Mouse (Mus musculus): ENCODE measurements at regions not wholly inside any gene's neighbourhood (a gene's known extent, or its start where the extent isn't known, plus 50 kb on each side); places are given as distances from the start of the nearest gene placed in this dataset.

- Histone ChIP-seq H3K27ac (no peak overlapping the region), H3K9ac (no peak overlapping the region), H3K36me3 (no peaks in the 10 kb centered on the region), H3K4me3 (no peak overlapping the region), H3K27me3 (no peaks in the 10 kb centered on the region), H3K9me3 (replicated peaks) (no peaks in the 10 kb centered on the region), H3K4me1 (no peaks in the 10 kb centered on the region), H3K4me2 (replicated peaks) (no peak overlapping the region)
- ATAC-seq (ENCODE audit: low FRiP score), result no peak
- WGBS, result 71% methylated on average over 3 of the region's 3 CpGs
Measured at GRCm38 (mm10) chr1:81904056-81904455, 328.9 kb upstream of the Gm9747 start.

GRCm38 (mm10) chr1:81912607-81913006 is 320.3 kb upstream of the Gm9747 start:
- no peak overlapping the region for H3K9ac ChIP-seq
- H3K4me1 ChIP-seq, result no peaks in the 10 kb centered on the region
- H3K4me2 ChIP-seq (replicated peaks), result no peak overlapping the region
- H3K36me3 ChIP-seq, result no peaks in the 10 kb centered on the region
- no peak overlapping the region for H3K4me3 ChIP-seq
- H3K27me3 ChIP-seq, result no peaks in the 10 kb centered on the region
- no peak overlapping the region for H3K27ac ChIP-seq
- no peaks in the 10 kb centered on the region for H3K9me3 ChIP-seq (replicated peaks)
- ATAC-seq (ENCODE audit: low FRiP score), result no peak

- H3K9me3 ChIP-seq (replicated peaks), result no peaks in the 10 kb centered on the region
- H3K27me3 ChIP-seq, result no peaks in the 10 kb centered on the region
- H3K36me3 ChIP-seq, result no peaks in the 10 kb centered on the region
- H3K9ac ChIP-seq, result no peak overlapping the region
- no peak overlapping the region for H3K4me3 ChIP-seq
- H3K4me1 ChIP-seq, result no peaks in the 10 kb centered on the region
- H3K4me2 ChIP-seq (replicated peaks), result no peak overlapping the region
- WGBS, result 79% methylated on average over 4 of the region's 4 CpGs
- no peak for ATAC-seq (ENCODE audit: low FRiP score)
- no peak overlapping the region for H3K27ac ChIP-seq
Measured at GRCm38 (mm10) chr1:81913561-81913964, 319.3 kb upstream of the Gm9747 start.

GRCm38 (mm10) chr1:81916840-81917239 is 316.1 kb upstream of the Gm9747 start:
- Histone ChIP-seq H3K4me3 (no peak overlapping the region), H3K27ac (no peak overlapping the region), H3K36me3 (no peaks in the 10 kb centered on the region), H3K9ac (no peak overlapping the region), H3K4me2 (replicated peaks) (no peak overlapping the region), H3K27me3 (no peaks in the 10 kb centered on the region), H3K9me3 (replicated peaks) (no peaks in the 10 kb centered on the region), H3K4me1 (no peaks in the 10 kb centered on the region)
- WGBS, result 77% methylated on average over 2 of the region's 2 CpGs
- ATAC-seq (ENCODE audit: low FRiP score), result no peak

- Histone ChIP-seq H3K4me2 (replicated peaks) (no peak overlapping the region), H3K27me3 (no peaks in the 10 kb centered on the region), H3K27ac (no peak overlapping the region), H3K4me3 (no peak overlapping the region), H3K36me3 (no peaks in the 10 kb centered on the region), H3K4me1 (no peaks in the 10 kb centered on the region), H3K9me3 (replicated peaks) (no peaks in the 10 kb centered on the region), H3K9ac (no peak overlapping the region)
- WGBS, result 92% methylated on average over 5 of the region's 5 CpGs
- no peak for ATAC-seq (ENCODE audit: low FRiP score)
Measured at GRCm38 (mm10) chr1:81927721-81928120, 305.2 kb upstream of the Gm9747 start.

- Histone ChIP-seq H3K27ac (no peak overlapping the region), H3K27me3 (no peaks in the 10 kb centered on the region)
- no peak for ATAC-seq (ENCODE audit: low FRiP score)
Measured at GRCm38 (mm10) chr1:81933064-81933463, 299.8 kb upstream of the Gm9747 start.

GRCm38 (mm10) chr1:81945236-81945635 is 287.7 kb upstream of the Gm9747 start:
- no peaks in the 10 kb centered on the region for H3K9me3 ChIP-seq (replicated peaks)
- H3K4me2 ChIP-seq (replicated peaks), result no peak overlapping the region
- H3K27me3 ChIP-seq, result no peaks in the 10 kb centered on the region
- WGBS, result 53% methylated on average over 5 of the region's 5 CpGs
- no peaks in the 10 kb centered on the region for H3K36me3 ChIP-seq
- H3K4me1 ChIP-seq, result no peaks in the 10 kb centered on the region
- H3K9ac ChIP-seq, result no peak overlapping the region
- ATAC-seq (ENCODE audit: low FRiP score), result no peak
- no peak overlapping the region for H3K4me3 ChIP-seq
- H3K27ac ChIP-seq, result no peak overlapping the region

More at GRCm38 (mm10) chr1:81933064-81933463, 299.8 kb upstream of the Gm9747 start:
- Histone ChIP-seq H3K36me3 (no peaks in the 10 kb centered on the region), H3K9ac (no peak overlapping the region), H3K9me3 (replicated peaks) (no peaks in the 10 kb centered on the region), H3K4me1 (no peaks in the 10 kb centered on the region), H3K4me3 (no peak overlapping the region), H3K4me2 (replicated peaks) (no peak overlapping the region)

GRCm38 (mm10) chr1:81950140-81950550 is 282.8 kb upstream of the Gm9747 start:
- Histone ChIP-seq H3K27me3 (no peaks in the 10 kb centered on the region), H3K9me3 (replicated peaks) (no peaks in the 10 kb centered on the region), H3K9ac (no peak overlapping the region), H3K4me3 (no peak overlapping the region), H3K4me2 (replicated peaks) (no peak overlapping the region), H3K36me3 (no peaks in the 10 kb centered on the region), H3K4me1 (no peaks in the 10 kb centered on the region), H3K27ac (no peak overlapping the region)
- ATAC-seq (ENCODE audit: low FRiP score), result no peak
- WGBS, result 69% methylated on average over 3 of the region's 3 CpGs

GRCm38 (mm10) chr1:81950853-81951252 is 282.1 kb upstream of the Gm9747 start:
- no peak for ATAC-seq (ENCODE audit: low FRiP score)
- H3K4me1 ChIP-seq, result no peaks in the 10 kb centered on the region
- no peak overlapping the region for H3K4me3 ChIP-seq
- no peaks in the 10 kb centered on the region for H3K9me3 ChIP-seq (replicated peaks)
- H3K27me3 ChIP-seq, result no peaks in the 10 kb centered on the region
- no peaks in the 10 kb centered on the region for H3K36me3 ChIP-seq
- no peak overlapping the region for H3K9ac ChIP-seq
- no peak overlapping the region for H3K4me2 ChIP-seq (replicated peaks)
- no peak overlapping the region for H3K27ac ChIP-seq
- 61% methylated on average over 1 of the region's 1 CpGs for WGBS

GRCm38 (mm10) chr1:81951493-81952011 is 281.4 kb upstream of the Gm9747 start:
- H3K4me2 ChIP-seq (replicated peaks), result no peak overlapping the region
- no peaks in the 10 kb centered on the region for H3K36me3 ChIP-seq
- no peak overlapping the region for H3K27ac ChIP-seq
- no peak overlapping the region for H3K9ac ChIP-seq
- no peaks in the 10 kb centered on the region for H3K9me3 ChIP-seq (replicated peaks)
- 90% methylated on average over 4 of the region's 4 CpGs for WGBS
- no peaks in the 10 kb centered on the region for H3K27me3 ChIP-seq
- no peak for ATAC-seq (ENCODE audit: low FRiP score)
- no peaks in the 10 kb centered on the region for H3K4me1 ChIP-seq
- H3K4me3 ChIP-seq, result no peak overlapping the region

GRCm38 (mm10) chr1:81952095-81952494 is 280.8 kb upstream of the Gm9747 start:
- Histone ChIP-seq H3K4me2 (replicated peaks) (no peak overlapping the region), H3K9me3 (replicated peaks) (no peaks in the 10 kb centered on the region), H3K4me3 (no peak overlapping the region), H3K9ac (no peak overlapping the region), H3K36me3 (no peaks in the 10 kb centered on the region), H3K4me1 (no peaks in the 10 kb centered on the region), H3K27me3 (no peaks in the 10 kb centered on the region), H3K27ac (no peak overlapping the region)
- ATAC-seq (ENCODE audit: low FRiP score), result no peak
- WGBS, result 72% methylated on average over 3 of the region's 3 CpGs

- H3K4me3 ChIP-seq, result no peak overlapping the region
- H3K27ac ChIP-seq, result no peak overlapping the region
- H3K36me3 ChIP-seq, result no peaks in the 10 kb centered on the region
- 85% methylated on average over 2 of the region's 2 CpGs for WGBS
- H3K4me1 ChIP-seq, result no peaks in the 10 kb centered on the region
- no peaks in the 10 kb centered on the region for H3K9me3 ChIP-seq (replicated peaks)
- H3K27me3 ChIP-seq, result no peaks in the 10 kb centered on the region
- H3K4me2 ChIP-seq (replicated peaks), result no peak overlapping the region
- no peak for ATAC-seq (ENCODE audit: low FRiP score)
- H3K9ac ChIP-seq, result no peak overlapping the region
Measured at GRCm38 (mm10) chr1:81954507-81954906, 278.4 kb upstream of the Gm9747 start.

GRCm38 (mm10) chr1:81967062-81967461 is 265.9 kb upstream of the Gm9747 start:
- H3K36me3 ChIP-seq, result no peaks in the 10 kb centered on the region
- 96% methylated on average over 1 of the region's 1 CpGs for WGBS
- H3K4me3 ChIP-seq, result no peak overlapping the region
- ATAC-seq (ENCODE audit: low FRiP score), result no peak
- no peak overlapping the region for H3K9ac ChIP-seq
- H3K4me1 ChIP-seq, result no peaks in the 10 kb centered on the region
- no peak overlapping the region for H3K4me2 ChIP-seq (replicated peaks)
- no peaks in the 10 kb centered on the region for H3K27me3 ChIP-seq
- no peak overlapping the region for H3K27ac ChIP-seq
- no peaks in the 10 kb centered on the region for H3K9me3 ChIP-seq (replicated peaks)

Measured in hindbrain, embryonic 12.5 days (tissue).